Mouse (Mus musculus) left cerebral cortex, adult 6 months (tissue): ENCODE data around the gene Tm6sf1. TPM values are rescaled to one million over a fixed set of nuclear protein-coding genes. Genes with fewer than 3 reads are reported as not detected.

Experiments used
- long read RNA-seq, 2 experiments: library from polyadenylated mRNA; unstranded; transcript quantifications; one replicate each; pipeline ENCODE4 v2.0.0; 2019 to 2020
- polyA plus RNA-seq: library from polyadenylated mRNA; unstranded; fragments of <200 nt; fragmentation: Nextera tagmentation; gene quantifications from 2 replicates; pipeline ENCODE4 v1.2.3, GENCODE M21; 2021

Gene Tm6sf1
- 3.2 and 17.3 TPM in 2 replicates for polyA plus RNA-seq
- long read RNA-seq, experiment 1, partial matches to known transcripts = 1 of 11 reads
- long read RNA-seq, experiment 1, other reads (novel, unspliced or antisense) = 6 of 11 reads
- long read RNA-seq, experiment 2, partial matches to known transcripts = 2 of 10 reads
- long read RNA-seq, experiment 2, other reads (novel, unspliced or antisense) = 7 of 10 reads

DNA sequence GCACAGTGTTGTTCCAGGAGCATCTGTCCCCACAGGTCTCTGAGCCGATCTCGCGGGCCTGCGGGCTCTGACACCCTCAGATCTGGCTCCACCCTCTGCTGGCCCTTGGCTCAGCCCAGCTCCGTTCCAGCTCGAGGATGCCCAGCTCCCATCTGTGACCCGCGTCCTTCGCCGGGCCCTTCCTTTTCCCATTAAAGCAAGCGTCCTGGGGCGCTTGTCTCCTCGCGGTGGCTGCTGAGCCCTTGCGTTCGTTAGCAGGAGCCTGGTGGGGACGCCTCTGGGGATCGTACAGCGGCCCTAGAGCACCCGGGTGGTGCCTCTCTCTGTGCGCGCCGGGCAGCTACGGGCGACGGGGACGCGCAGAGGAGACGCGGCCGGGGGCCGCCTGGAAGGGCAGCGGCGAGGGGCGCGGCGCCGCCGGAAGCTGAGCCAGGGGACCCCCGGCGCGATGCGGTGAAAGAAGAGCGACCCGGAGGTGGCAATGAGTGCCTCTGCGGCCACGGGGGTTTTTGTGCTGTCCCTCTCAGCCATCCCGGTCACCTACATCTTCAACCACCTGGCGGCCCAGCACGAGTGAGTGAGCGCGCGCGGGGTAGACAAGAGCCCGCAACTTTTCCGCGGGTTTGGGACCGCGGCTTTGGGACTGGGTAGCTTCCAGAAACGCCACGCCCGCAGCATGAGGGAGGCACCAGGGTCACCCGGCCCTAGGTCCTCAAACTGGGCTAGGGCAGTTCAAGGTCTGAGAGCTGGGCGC lies at the start of gene Tm6sf1:
TSS of gene Tm6sf1 (plus strand) at position 34 of the 754 bp plus-strand sequence.

DNA sequence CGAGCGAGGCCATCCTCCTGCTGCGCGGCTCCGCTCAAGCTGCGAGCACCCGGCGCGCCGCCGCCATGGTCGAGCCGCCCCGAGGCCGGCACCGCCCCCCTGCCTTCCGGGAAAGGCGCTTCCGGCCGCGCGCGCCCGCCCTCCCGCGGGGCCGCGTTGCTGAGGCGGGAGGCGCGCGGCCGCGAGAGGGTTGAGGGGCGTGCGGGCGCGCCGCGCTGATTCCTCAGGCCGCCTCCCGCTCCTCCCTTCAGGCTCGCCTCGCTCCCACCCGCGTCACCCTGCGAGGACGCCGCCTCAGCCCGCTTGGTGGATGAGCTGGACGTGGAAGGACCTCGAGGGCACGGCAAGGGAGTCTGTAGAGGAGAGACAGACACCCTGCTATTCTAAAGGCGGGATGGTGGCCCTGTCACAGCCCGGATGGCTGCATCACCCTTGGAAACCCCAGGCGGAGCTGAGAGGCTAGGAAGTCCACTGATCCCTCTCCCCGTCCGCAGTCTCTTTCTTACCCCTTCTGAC lies 29.4 kb upstream of the Tm6sf1 start, which contains the start of gene Btbd1:
TSS of gene Btbd1 (minus strand) at position 53 of the 516 bp plus-strand sequence.

DNA sequence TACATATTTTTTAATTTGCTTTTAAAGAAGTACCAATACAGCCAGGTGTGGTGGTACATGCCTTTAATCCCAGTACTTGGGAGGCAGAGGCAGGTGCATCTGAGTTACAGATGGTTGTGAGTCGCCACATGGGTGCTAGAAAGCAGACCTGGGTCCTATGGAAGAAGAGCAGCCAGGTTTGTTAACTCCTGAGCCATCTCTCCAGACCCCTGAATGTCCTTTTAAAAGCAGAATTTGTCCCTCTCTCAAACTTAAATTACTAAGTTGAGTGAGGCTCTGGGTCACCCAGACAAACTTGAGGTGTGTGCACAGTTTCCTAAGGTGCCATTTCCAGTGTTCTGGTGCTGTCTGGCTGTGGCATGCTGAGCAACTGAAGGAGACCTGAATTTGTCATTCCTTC lies 3.1 kb upstream of the Tm6sf1 start, which contains the start of gene Gm10160:
TSS of gene Gm10160 (minus strand) at position 101 of the 400 bp plus-strand sequence.

Other genes starting within 250 kb of the Tm6sf1 start
- 21.8 and 51.4 TPM in 2 replicates for gene Homer2, start 151.5 kb upstream of the Tm6sf1 start, polyA plus RNA-seq
- gene Ramac, start 96.1 kb upstream of the Tm6sf1 start, polyA plus RNA-seq = 186 and 227 TPM in 2 replicates
- gene 3110040N11Rik, start 69.5 kb upstream of the Tm6sf1 start, polyA plus RNA-seq = 50.3 and 62.5 TPM in 2 replicates
- 21.7 and 101 TPM in 2 replicates for gene Btbd1, start 29.6 kb upstream of the Tm6sf1 start, polyA plus RNA-seq
- not detected in 2 replicates for gene Gm10160, start 3.2 kb upstream of the Tm6sf1 start, polyA plus RNA-seq
- 14.0 and 29.8 TPM in 2 replicates for gene Hdgfl3, start 75.5 kb downstream of the Tm6sf1 start, polyA plus RNA-seq
- not detected in 2 replicates for gene Bnc1, start 133.3 kb downstream of the Tm6sf1 start, polyA plus RNA-seq